Mouse (Mus musculus) neural tube, embryonic 15.5 days (tissue): ENCODE measurements around the gene Igsf21. TPM values are rescaled to one million over a fixed set of nuclear protein-coding genes. Genes with fewer than 3 reads are reported as not detected.

ENCODE experiments used
- ATAC-seq: fragments of 200-750 bp; cut with Nextera tagmentation; 2 replicates; pipeline ENCODE4 v1.8.0; 2017; ENCODE audit warnings: mild to moderate bottlenecking, moderate TSS enrichment, moderate library complexity; ENCODE audit not compliant: low FRiP score
- H3K27ac ChIP-seq: fragments of 300-500 bp; sonication (generic); replicated peaks from 2 replicates; pipeline ENCODE4 v1.5.1; 2015; ENCODE audit warnings: mild to moderate bottlenecking, inconsistent platforms
- H3K27me3 ChIP-seq: fragments of 300-500 bp; sonication (generic); replicated peaks from 2 replicates; pipeline ENCODE4 v1.6.1; 2015; ENCODE audit warnings: inconsistent platforms
- H3K36me3 ChIP-seq: fragments of 300-500 bp; sonication (generic); 2 replicates; pipeline ENCODE4 v1.6.1; 2015; ENCODE audit warnings: inconsistent platforms
- H3K4me1 ChIP-seq: fragments of 300-500 bp; sonication (generic); 2 replicates; pipeline ENCODE4 v1.6.1; 2015; ENCODE audit warnings: inconsistent platforms
- H3K4me2 ChIP-seq: fragments of 300-500 bp; sonication (generic); 2 replicates; pipeline ENCODE4 v1.6.1; 2015; ENCODE audit warnings: inconsistent platforms, mild to moderate bottlenecking, moderate library complexity
- H3K4me3 ChIP-seq: fragments of 300-500 bp; sonication (generic); replicated peaks from 2 replicates; pipeline ENCODE4 v1.5.1; 2015; ENCODE audit warnings: mild to moderate bottlenecking, inconsistent platforms
- H3K9ac ChIP-seq: fragments of 300-500 bp; sonication (generic); replicated peaks from 2 replicates; pipeline ENCODE4 v1.6.1; 2015; ENCODE audit warnings: mild to moderate bottlenecking, inconsistent platforms
- H3K9me3 ChIP-seq: fragments of 300-500 bp; sonication (generic); replicated peaks from 2 replicates; pipeline ENCODE4 v1.6.1; 2016; ENCODE audit warnings: inconsistent platforms
- WGBS: fragments of 180-500 bp; shearing (Covaris S2); methylation state at CpG from one replicate; pipeline ENCODE4 v1.1.7; 2015; ENCODE audit warnings: mixed read lengths; 5-methylcytosine and 5-hydroxymethylcytosine counted together
- polyA plus RNA-seq: library from polyadenylated mRNA; unstranded; fragments of >200 nt; fragmentation: Nextera tagmentation; extraction: Ambion mirVana; gene quantifications from 2 replicates; pipeline ENCODE4 v1.2.1, GENCODE M21; 2015

Gene Igsf21
- polyA plus RNA-seq, 1 experiment from 2014 or later = 116 TPM

- Histone ChIP-seq H3K9me3 (no peaks in the 10 kb centered on the region), H3K4me3 (no peak overlapping the region), H3K9ac (no peak overlapping the region), H3K36me3 (no peaks in the 10 kb centered on the region), H3K4me1 (peaks cover 7% of the 10 kb centered on the region; the same call in 1 of the 2 replicates), H3K27ac (no peak overlapping the region; the same call in 1 of the 2 replicates), H3K27me3 (no peaks in the 10 kb centered on the region), H3K4me2 (no peak overlapping the region)
- ATAC-seq = no peak
- WGBS = 65% methylated on average over 13 of the region's 13 CpGs
Observed at GRCm38 (mm10) chr4:140063153-140063671, 183.4 kb downstream of the Igsf21 start.

GRCm38 (mm10) chr4:140060251-140060650 lies 186.3 kb downstream of the Igsf21 start:
- no peak overlapping the region for H3K9ac ChIP-seq
- no peak overlapping the region for H3K4me2 ChIP-seq
- no peaks in the 10 kb centered on the region for H3K36me3 ChIP-seq
- ATAC-seq = no peak
- no peak overlapping the region for H3K27ac ChIP-seq
- no peaks in the 10 kb centered on the region for H3K27me3 ChIP-seq
- 83% methylated on average over 5 of the region's 5 CpGs for WGBS
- H3K4me3 ChIP-seq = no peak overlapping the region
- H3K4me1 ChIP-seq = peaks cover 7% of the 10 kb centered on the region; the same call in 1 of the 2 replicates
- H3K9me3 ChIP-seq = no peaks in the 10 kb centered on the region

DNA sequence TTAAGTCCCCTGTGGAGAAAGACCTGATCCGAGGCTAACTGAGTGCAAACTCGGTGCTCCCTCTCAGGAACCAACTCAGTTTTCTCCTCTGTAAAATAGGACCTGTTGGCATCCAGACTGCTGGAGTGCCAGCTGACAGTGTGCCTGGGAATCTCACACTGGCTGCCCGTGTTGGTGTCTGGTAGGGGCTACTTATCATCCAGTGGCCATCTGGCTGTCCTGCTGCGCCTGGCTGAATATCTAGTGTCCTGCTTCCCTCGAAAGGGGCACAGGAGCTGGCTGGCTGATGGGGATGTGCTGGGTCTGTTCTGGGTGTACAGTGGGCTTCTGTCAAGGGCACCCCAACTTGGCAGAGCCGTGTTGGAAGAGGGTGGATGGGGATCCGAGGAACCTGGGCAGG lies 193.5 kb downstream of the Igsf21 start:
- Histone ChIP-seq H3K27me3 (no peaks in the 10 kb centered on the region), H3K4me2 (no peak overlapping the region), H3K27ac (no peak overlapping the region; the same call in 1 of the 2 replicates), H3K9ac (no peak overlapping the region), H3K4me1 (peaks cover 14% of the 10 kb centered on the region; the same call in 1 of the 2 replicates), H3K9me3 (no peaks in the 10 kb centered on the region), H3K4me3 (no peak overlapping the region), H3K36me3 (no peaks in the 10 kb centered on the region)
- 73% methylated on average over 7 of the region's 7 CpGs for WGBS
- no peak for ATAC-seq

DNA sequence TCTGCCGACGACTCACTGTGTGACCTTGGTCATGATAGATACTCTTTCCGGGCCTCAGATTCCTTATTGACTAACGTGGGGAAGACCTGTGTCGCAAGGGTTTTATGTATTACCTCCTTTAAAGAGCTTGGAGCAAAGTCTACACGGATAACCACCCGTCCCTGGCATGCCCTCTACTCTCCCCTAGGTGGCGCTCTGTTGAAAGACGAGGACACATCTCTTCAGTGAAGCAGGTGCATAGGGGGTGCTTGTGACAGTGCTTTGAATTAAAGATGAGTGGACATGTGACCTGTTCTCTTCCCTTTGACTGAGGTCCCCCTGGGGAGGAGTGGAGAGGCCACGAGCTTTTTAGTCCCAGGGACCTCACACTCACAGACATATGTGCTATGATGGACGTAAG lies 194.0 kb downstream of the Igsf21 start:
- no peak overlapping the region for H3K27ac ChIP-seq
- H3K27me3 ChIP-seq = no peaks in the 10 kb centered on the region
- ATAC-seq = no peak
- 53% methylated on average over 11 of the region's 11 CpGs for WGBS
- no peaks in the 10 kb centered on the region for H3K9me3 ChIP-seq
- peaks cover 14% of the 10 kb centered on the region; the same call in 1 of the 2 replicates for H3K4me1 ChIP-seq
- no peak overlapping the region for H3K9ac ChIP-seq
- no peak overlapping the region for H3K4me3 ChIP-seq
- no peak overlapping the region for H3K4me2 ChIP-seq
- no peaks in the 10 kb centered on the region for H3K36me3 ChIP-seq

DNA sequence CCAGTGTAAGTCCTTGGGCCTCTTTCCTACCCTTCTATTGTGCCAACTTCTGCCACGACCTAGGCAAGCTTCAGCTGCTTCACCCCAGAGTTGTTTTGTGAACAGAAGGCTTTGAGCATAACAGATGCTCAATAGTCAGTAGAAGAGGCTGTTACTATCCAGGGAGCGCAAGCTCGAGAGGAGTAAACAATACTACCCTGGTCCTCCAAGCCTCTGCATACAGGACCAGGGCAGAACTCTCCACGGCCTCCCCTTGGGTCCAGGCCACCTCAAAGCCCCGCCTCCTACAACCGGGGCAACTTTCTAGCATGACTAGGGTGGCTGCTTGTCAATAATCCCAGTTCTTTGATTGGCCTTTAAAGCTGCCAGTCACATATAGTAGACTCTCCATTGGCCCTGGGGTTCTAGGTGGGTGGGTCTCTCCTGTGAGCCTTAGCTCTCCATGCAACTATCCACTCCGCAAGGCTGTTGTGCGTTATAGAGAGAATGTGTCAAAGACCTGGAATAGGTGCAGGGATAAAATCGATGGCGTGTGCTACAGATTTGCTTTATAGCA lies 198.7 kb downstream of the Igsf21 start:
- H3K4me1 ChIP-seq = peaks cover 7% of the 10 kb centered on the region; the same call in 1 of the 2 replicates
- WGBS = 63% methylated on average over 10 of the region's 10 CpGs
- H3K4me3 ChIP-seq = no peak overlapping the region
- no peaks in the 10 kb centered on the region for H3K9me3 ChIP-seq
- H3K27ac ChIP-seq = no peak overlapping the region
- H3K36me3 ChIP-seq = no peaks in the 10 kb centered on the region
- no peak overlapping the region for H3K4me2 ChIP-seq
- no peak for ATAC-seq
- H3K27me3 ChIP-seq = no peaks in the 10 kb centered on the region
- H3K9ac ChIP-seq = no peak overlapping the region

DNA sequence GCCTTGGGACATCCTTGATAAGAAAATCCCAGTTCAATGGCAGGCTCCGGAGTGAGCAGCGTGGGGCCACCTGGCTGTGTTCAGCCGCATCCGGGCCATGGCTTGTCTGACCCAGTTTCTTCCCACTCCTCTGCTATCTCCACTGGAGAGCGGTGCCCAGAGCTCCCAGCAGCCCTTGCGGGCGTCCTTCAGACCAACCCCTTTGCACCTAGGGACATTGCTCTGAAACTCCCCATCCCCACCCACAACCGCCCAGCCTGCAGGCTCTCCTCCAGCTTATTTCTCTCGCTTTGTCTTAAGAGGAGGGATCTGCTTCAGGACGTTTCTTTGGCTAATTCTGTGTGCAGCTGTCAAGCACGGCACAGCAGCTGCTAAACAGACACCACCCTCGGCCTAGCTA lies 202.6 kb downstream of the Igsf21 start:
- no peaks in the 10 kb centered on the region for H3K36me3 ChIP-seq
- H3K27ac ChIP-seq = peak overlapping the region; percentile 41; the same call in 1 of the 2 replicates
- H3K9ac ChIP-seq = no peak overlapping the region
- no peak for ATAC-seq
- no peak overlapping the region for H3K4me3 ChIP-seq
- H3K4me1 ChIP-seq = peaks cover 7% of the 10 kb centered on the region
- H3K9me3 ChIP-seq = no peaks in the 10 kb centered on the region
- no peaks in the 10 kb centered on the region for H3K27me3 ChIP-seq
- WGBS = 53% methylated on average over 12 of the region's 12 CpGs
- no peak overlapping the region for H3K4me2 ChIP-seq

DNA sequence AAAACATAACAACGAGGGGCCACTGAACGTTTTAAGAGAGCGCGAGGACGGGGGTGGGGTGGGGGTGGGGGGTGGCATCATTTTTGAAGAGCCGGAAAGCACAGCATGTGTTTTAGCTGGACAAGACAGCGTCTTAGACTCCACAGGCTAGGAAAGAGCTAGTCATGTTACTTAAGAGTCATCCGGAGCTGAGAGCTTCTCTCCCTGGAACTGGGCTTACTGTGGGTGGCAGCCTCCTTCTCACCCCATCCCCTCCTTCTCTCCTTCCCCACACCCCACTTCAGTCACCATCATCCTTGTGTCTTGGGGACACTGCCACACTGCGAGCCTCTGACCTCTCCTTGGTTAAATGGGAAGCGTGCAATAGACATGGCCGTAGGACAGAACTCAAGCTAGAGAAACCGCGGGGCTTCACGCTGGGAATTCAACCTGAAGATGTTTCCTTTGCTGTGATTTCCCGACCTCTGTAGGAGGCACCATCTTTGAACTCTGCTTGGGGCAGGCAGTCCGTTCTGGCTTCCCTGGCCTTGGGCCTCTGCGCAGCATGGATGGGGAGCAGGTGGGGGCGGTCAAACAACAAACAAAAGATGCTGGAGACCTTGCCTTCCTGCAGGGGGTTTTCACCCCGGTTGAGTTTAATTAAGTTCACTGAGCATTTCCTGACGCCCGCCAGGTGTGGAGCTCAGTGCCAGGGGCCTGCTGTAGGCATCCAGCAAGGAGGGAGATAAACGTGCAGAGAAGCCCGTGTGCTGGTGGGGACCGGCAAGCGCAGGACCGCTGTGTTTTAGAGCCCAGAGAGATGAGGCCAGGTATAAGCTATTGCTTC lies 207.8 kb downstream of the Igsf21 start:
- H3K4me2 ChIP-seq = no peak overlapping the region; the same call in 1 of the 2 replicates
- no peaks in the 10 kb centered on the region for H3K9me3 ChIP-seq
- H3K4me1 ChIP-seq = peaks cover 25% of the 10 kb centered on the region
- H3K9ac ChIP-seq = no peak overlapping the region
- H3K27ac ChIP-seq = no peak overlapping the region
- peaks cover 7% of the 10 kb centered on the region for H3K27me3 ChIP-seq
- 9% methylated on average over 26 of the region's 26 CpGs for WGBS
- no peaks in the 10 kb centered on the region for H3K36me3 ChIP-seq
- no peak for ATAC-seq
- no peak overlapping the region for H3K4me3 ChIP-seq

DNA sequence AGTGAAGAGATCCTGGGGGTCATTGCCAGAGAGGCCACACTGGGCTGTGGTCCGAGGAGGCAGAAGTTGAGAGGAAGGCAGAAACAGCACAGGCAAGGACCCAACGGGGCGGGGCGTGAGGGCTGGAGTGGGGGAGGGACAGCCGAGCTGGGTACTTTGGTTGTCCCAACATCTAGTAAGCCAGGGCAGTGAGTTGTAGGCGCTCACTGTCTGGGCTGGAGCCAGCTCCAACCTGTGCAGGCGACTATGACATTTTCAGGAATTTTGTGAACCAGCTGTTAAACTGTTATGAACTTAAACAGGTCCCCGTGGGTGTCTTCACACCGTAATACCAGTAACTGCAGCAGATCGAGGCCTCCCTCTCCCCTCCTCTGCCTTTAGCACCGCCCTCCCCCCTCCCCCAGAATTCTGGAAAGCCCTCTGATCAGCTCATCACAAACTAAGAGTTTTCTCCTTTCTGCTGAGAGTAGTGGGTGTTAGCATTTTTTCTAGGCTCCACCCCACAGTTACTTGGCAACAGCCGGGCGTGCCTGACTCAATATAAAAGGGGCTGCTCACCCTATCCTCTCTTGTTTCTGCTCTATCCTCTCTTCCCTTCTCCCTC lies 208.7 kb downstream of the Igsf21 start:
- H3K27ac ChIP-seq = no peak overlapping the region
- ATAC-seq = peak; percentile 58
- no peaks in the 10 kb centered on the region for H3K9me3 ChIP-seq
- H3K4me1 ChIP-seq = peaks cover 25% of the 10 kb centered on the region
- no peak overlapping the region for H3K4me3 ChIP-seq
- no peak overlapping the region for H3K9ac ChIP-seq
- peaks cover 7% of the 10 kb centered on the region for H3K27me3 ChIP-seq
- WGBS = 5% methylated on average over 13 of the region's 13 CpGs
- H3K36me3 ChIP-seq = no peaks in the 10 kb centered on the region
- 0 out of 2 replicates have a peak overlapping the region, but pooled peaks have one; percentile 5 for H3K4me2 ChIP-seq

GRCm38 (mm10) chr4:140035232-140035631 lies 211.4 kb downstream of the Igsf21 start:
- no peaks in the 10 kb centered on the region for H3K9me3 ChIP-seq
- no peak overlapping the region for H3K4me2 ChIP-seq
- H3K4me1 ChIP-seq = peaks cover 33% of the 10 kb centered on the region
- no peak overlapping the region for H3K9ac ChIP-seq
- H3K27ac ChIP-seq = no peak overlapping the region
- no peak overlapping the region for H3K4me3 ChIP-seq
- WGBS = 74% methylated on average over 15 of the region's 15 CpGs
- H3K27me3 ChIP-seq = peaks cover 7% of the 10 kb centered on the region
- H3K36me3 ChIP-seq = no peaks in the 10 kb centered on the region
- no peak for ATAC-seq

DNA sequence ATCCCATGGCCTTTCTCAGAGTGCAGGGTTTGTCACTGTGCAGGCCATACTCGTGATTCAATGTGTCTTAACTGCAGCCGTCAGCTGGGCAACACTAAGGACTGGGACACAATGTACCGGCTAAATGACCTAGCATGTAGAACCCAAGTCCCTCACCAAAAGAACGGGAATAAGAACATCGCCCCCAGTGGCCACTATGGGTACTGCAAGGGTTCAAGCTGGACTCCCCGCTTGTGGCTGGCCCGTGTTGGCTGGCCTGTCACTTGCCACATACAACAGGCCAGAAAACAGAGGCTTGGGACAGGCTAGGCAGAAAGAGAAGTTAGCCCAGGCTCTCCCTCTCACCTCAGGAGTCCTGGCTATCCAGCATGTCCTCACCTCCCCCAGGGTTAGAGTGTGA lies 213.2 kb downstream of the Igsf21 start:
- Histone ChIP-seq H3K4me2 (no peak overlapping the region), H3K9ac (no peak overlapping the region), H3K4me3 (no peak overlapping the region), H3K27me3 (peaks cover 7% of the 10 kb centered on the region), H3K36me3 (no peaks in the 10 kb centered on the region), H3K27ac (no peak overlapping the region), H3K9me3 (no peaks in the 10 kb centered on the region), H3K4me1 (peaks cover 31% of the 10 kb centered on the region)
- no peak for ATAC-seq
- 35% methylated on average over 7 of the region's 7 CpGs for WGBS

GRCm38 (mm10) chr4:140030415-140030814 lies 216.2 kb downstream of the Igsf21 start:
- H3K4me3 ChIP-seq = no peak overlapping the region
- H3K4me1 ChIP-seq = peaks cover 18% of the 10 kb centered on the region
- H3K4me2 ChIP-seq = no peak overlapping the region
- peak; percentile 56; the same call in 1 of the 2 replicates for ATAC-seq
- H3K36me3 ChIP-seq = no peaks in the 10 kb centered on the region
- H3K27me3 ChIP-seq = peaks cover 3% of the 10 kb centered on the region; the same call in 1 of the 2 replicates
- no peaks in the 10 kb centered on the region for H3K9me3 ChIP-seq
- H3K27ac ChIP-seq = peak overlapping the region; percentile 69; the same call in 1 of the 2 replicates
- no peak overlapping the region for H3K9ac ChIP-seq
- WGBS = 20% methylated on average over 3 of the region's 6 CpGs
